Mouse (Mus musculus) splenic B cell, adult 2 months (primary cell): ENCODE results near the gene Zfp609.
A peak's percentile ranks its signal among the peaks of the same experiment; 100 is the strongest.
"Not testable (repeated sequence)": the region's sequence is repeated elsewhere in the genome, so short reads cannot be mapped to it uniquely, and the experiment has no call there.

Source experiments
- DNase-seq: peaks from one replicate; pipeline ENCODE4 v3.0.0-alpha.2; 2011; ENCODE audit warnings: low read depth, low spot score
- H3K27me3 ChIP-seq: 2 replicates; pipeline ENCODE4 v1.6.1; 2012; ENCODE audit warnings: mild to moderate bottlenecking, low read length, moderate library complexity, mixed read lengths; ENCODE audit not compliant: control insufficient read depth, poor library complexity, insufficient read depth, severe bottlenecking
- H3K36me3 ChIP-seq: 2 replicates; pipeline ENCODE4 v1.6.1; 2012; ENCODE audit warnings: mild to moderate bottlenecking, low read length, moderate library complexity, mixed read lengths; ENCODE audit not compliant: control insufficient read depth, poor library complexity, insufficient read depth, severe bottlenecking

Zfp609 gene

GRCm38 (mm10) chr9:65671431-65671931 is 155.9 kb downstream of the Zfp609 start:
- no peaks in the 10 kb centered on the region for H3K27me3 ChIP-seq
- DNase-seq, result no peak
- no peaks in the 10 kb centered on the region for H3K36me3 ChIP-seq

- no peaks in the 10 kb centered on the region for H3K36me3 ChIP-seq
- no peak for DNase-seq
- no peaks in the 10 kb centered on the region for H3K27me3 ChIP-seq
Measured at GRCm38 (mm10) chr9:65667701-65668100, 159.7 kb downstream of the Zfp609 start, which contains the start of gene Oaz2. Gene Oaz2 (plus strand): TSS chr9:65668001.

GRCm38 (mm10) chr9:65666042-65666441 is 161.3 kb downstream of the Zfp609 start:
- Histone ChIP-seq H3K27me3 (no peaks in the 10 kb centered on the region), H3K36me3 (no peaks in the 10 kb centered on the region)
- peak; percentile 64 for DNase-seq

- DNase-seq, result peak; percentile 67
- H3K36me3 ChIP-seq, result no peaks in the 10 kb centered on the region
- H3K27me3 ChIP-seq, result no peaks in the 10 kb centered on the region
Measured at GRCm38 (mm10) chr9:65664163-65664562, 163.2 kb downstream of the Zfp609 start.

- H3K36me3 ChIP-seq, result no peaks in the 10 kb centered on the region
- DNase-seq, result no peak
Measured at GRCm38 (mm10) chr9:65661493-65661892, 165.9 kb downstream of the Zfp609 start.

GRCm38 (mm10) chr9:65661029-65661428 is 166.3 kb downstream of the Zfp609 start:
- no peaks in the 10 kb centered on the region for H3K36me3 ChIP-seq
- no peak for DNase-seq
- H3K27me3 ChIP-seq, result no peaks in the 10 kb centered on the region

More at GRCm38 (mm10) chr9:65661493-65661892, 165.9 kb downstream of the Zfp609 start:
- no peaks in the 10 kb centered on the region for H3K27me3 ChIP-seq

GRCm38 (mm10) chr9:65657218-65657617 is 170.1 kb downstream of the Zfp609 start:
- DNase-seq, result no peak
- no peaks in the 10 kb centered on the region for H3K36me3 ChIP-seq
- no peaks in the 10 kb centered on the region for H3K27me3 ChIP-seq

GRCm38 (mm10) chr9:65655540-65655939 is 171.8 kb downstream of the Zfp609 start:
- peak; percentile 35 for DNase-seq
- Histone ChIP-seq H3K27me3 (no peaks in the 10 kb centered on the region), H3K36me3 (no peaks in the 10 kb centered on the region)

- no peak for DNase-seq
- Histone ChIP-seq H3K27me3 (no peaks in the 10 kb centered on the region), H3K36me3 (no peaks in the 10 kb centered on the region)
Measured at GRCm38 (mm10) chr9:65654700-65655237, 172.6 kb downstream of the Zfp609 start.

GRCm38 (mm10) chr9:65653741-65654140 is 173.6 kb downstream of the Zfp609 start:
- no peaks in the 10 kb centered on the region for H3K27me3 ChIP-seq
- no peaks in the 10 kb centered on the region for H3K36me3 ChIP-seq
- DNase-seq, result no peak

GRCm38 (mm10) chr9:65651957-65652356 is 175.4 kb downstream of the Zfp609 start:
- not testable (repeated sequence) for H3K27me3 ChIP-seq, H3K36me3 ChIP-seq, DNase-seq

- no peak for DNase-seq
- no peaks in the 10 kb centered on the region for H3K36me3 ChIP-seq
- no peaks in the 10 kb centered on the region for H3K27me3 ChIP-seq
Measured at GRCm38 (mm10) chr9:65649997-65650396, 177.4 kb downstream of the Zfp609 start.

- DNase-seq, result no peak
- no peaks in the 10 kb centered on the region for H3K27me3 ChIP-seq
- no peaks in the 10 kb centered on the region for H3K36me3 ChIP-seq
Measured at GRCm38 (mm10) chr9:65648730-65649129, 178.6 kb downstream of the Zfp609 start.

- no peaks in the 10 kb centered on the region for H3K36me3 ChIP-seq
- no peaks in the 10 kb centered on the region for H3K27me3 ChIP-seq
- no peak for DNase-seq
Measured at GRCm38 (mm10) chr9:65646782-65647181, 180.6 kb downstream of the Zfp609 start.

- DNase-seq, result no peak
- no peaks in the 10 kb centered on the region for H3K36me3 ChIP-seq
- H3K27me3 ChIP-seq, result no peaks in the 10 kb centered on the region
Measured at GRCm38 (mm10) chr9:65645984-65646383, 181.4 kb downstream of the Zfp609 start.

- no peaks in the 10 kb centered on the region for H3K36me3 ChIP-seq
- H3K27me3 ChIP-seq, result no peaks in the 10 kb centered on the region
- DNase-seq, result no peak
Measured at GRCm38 (mm10) chr9:65644960-65645359, 182.4 kb downstream of the Zfp609 start.
